Mouse (Mus musculus) MEL (cell line): ENCODE results near the gene Cd247. TPM values are rescaled to one million over a fixed set of nuclear protein-coding genes. Genes with fewer than 3 reads are reported as not detected.

ENCODE experiments used
- DNase-seq: peaks from one replicate; pipeline ENCODE4 v3.0.0; 2011; ENCODE audit warnings: low read depth, low spot score
- H3K27ac ChIP-seq: 2 replicates; pipeline ENCODE4 v1.5.1; 2012; ENCODE audit warnings: low read depth, mild to moderate bottlenecking, control low read depth, low read length, moderate library complexity; ENCODE audit not compliant: control insufficient read depth
- H3K27me3 ChIP-seq, 2 experiments: fragments of 150-350 bp in 1 of 2; sonication (generic) in 1 of 2; 2 replicates each; pipeline ENCODE4 v1.6.1; 2012; ENCODE audit warnings: low read length in 2 of 2, mild to moderate bottlenecking in 2 of 2, improper control_type of control experiment in 1 of 2, moderate library complexity in 1 of 2; ENCODE audit not compliant: insufficient read depth in 2 of 2, control insufficient read depth in 1 of 2
- H3K36me3 ChIP-seq, 2 experiments: 2 replicates each; pipeline ENCODE4 v1.6.1; 2012 to 2014; ENCODE audit warnings: low read length in 2 of 2, improper control_type of control experiment in 1 of 2, inconsistent platforms in 1 of 2, mild to moderate bottlenecking in 1 of 2; ENCODE audit not compliant: insufficient read depth in 2 of 2, control insufficient read depth in 1 of 2
- H3K4me1 ChIP-seq, 2 experiments: fragments of 150-350 bp in 1 of 2; sonication (generic) in 1 of 2; 2 replicates each; pipeline ENCODE4 v1.6.1; 2012; ENCODE audit warnings: low read length in 2 of 2, improper control_type of control experiment in 1 of 2, mild to moderate bottlenecking in 1 of 2; ENCODE audit not compliant: insufficient read depth in 2 of 2, control insufficient read depth in 1 of 2
- H3K4me3 ChIP-seq, 2 experiments: fragments of 150-350 bp in 1 of 2; sonication (generic) in 1 of 2; 2 replicates each; pipeline ENCODE4 v1.5.1; 2012; ENCODE audit warnings: low read depth in 2 of 2, low read length in 2 of 2, mild to moderate bottlenecking in 2 of 2, moderate library complexity in 2 of 2, control low read depth in 1 of 2, improper control_type of control experiment in 1 of 2; ENCODE audit not compliant: control insufficient read depth in 1 of 2, insufficient read depth in 1 of 2
- H3K79me2 ChIP-seq: 2 replicates; pipeline ENCODE4 v1.6.1; 2012; ENCODE audit warnings: mild to moderate bottlenecking, low read length, moderate library complexity; ENCODE audit not compliant: control insufficient read depth, poor library complexity, insufficient read depth
- H3K9ac ChIP-seq: 2 replicates; pipeline ENCODE4 v1.6.1; 2012; ENCODE audit warnings: low read depth, mild to moderate bottlenecking, control low read depth, low read length, moderate library complexity; ENCODE audit not compliant: control insufficient read depth, poor library complexity, severe bottlenecking
- H3K9me3 ChIP-seq: fragments of 150-350 bp; sonication (generic); replicated peaks from 2 replicates; pipeline ENCODE4 v1.6.1; 2012; ENCODE audit warnings: mild to moderate bottlenecking, low read length, improper control_type of control experiment, moderate library complexity; ENCODE audit not compliant: insufficient read depth
- BHLHE40 ChIP-seq: IDR thresholded peaks from 2 replicates; pipeline ENCODE4 v1.6.1; 2012; ENCODE audit warnings: low read depth, mild to moderate bottlenecking, inconsistent platforms, low read length, improper control_type of control experiment, borderline replicate concordance
- CHD1 ChIP-seq: IDR thresholded peaks from 2 replicates; pipeline ENCODE4 v1.6.1; 2012; ENCODE audit warnings: low read depth, mild to moderate bottlenecking, inconsistent platforms, low read length, improper control_type of control experiment
- E2F4 ChIP-seq: IDR thresholded peaks from 2 replicates; pipeline ENCODE4 v1.6.1; 2011; ENCODE audit warnings: low read depth, low read length, improper control_type of control experiment, borderline replicate concordance
- ELF1 ChIP-seq: IDR thresholded peaks from 2 replicates; pipeline ENCODE4 v1.6.1; 2014; ENCODE audit warnings: low read depth, mild to moderate bottlenecking, inconsistent platforms, low read length, improper control_type of control experiment, moderate library complexity
- ETS1 ChIP-seq: IDR thresholded peaks from 2 replicates; pipeline ENCODE4 v1.6.1; 2012; ENCODE audit warnings: low read depth, mild to moderate bottlenecking, inconsistent platforms, low read length, improper control_type of control experiment, moderate library complexity
- GATA1 ChIP-seq: IDR thresholded peaks from 2 replicates; pipeline ENCODE4 v1.6.1; 2011; ENCODE audit warnings: low read depth, low read length, improper control_type of control experiment
- KAT2A ChIP-seq: conservative IDR thresholded peaks from 2 replicates; pipeline ENCODE4 v1.6.1; 2012; ENCODE audit warnings: low read depth, low read length, improper control_type of control experiment, inconsistent platforms
- MEF2A ChIP-seq: IDR thresholded peaks from 2 replicates; pipeline ENCODE4 v1.6.1; 2014; ENCODE audit warnings: low read depth, mild to moderate bottlenecking, inconsistent platforms, low read length, improper control_type of control experiment; ENCODE audit not compliant: poor library complexity, insufficient replicate concordance, severe bottlenecking; ENCODE audit errors: extremely low read depth
- MXI1 ChIP-seq: IDR thresholded peaks from 2 replicates; pipeline ENCODE4 v1.6.1; 2011; ENCODE audit warnings: mild to moderate bottlenecking, low read depth, low read length, improper control_type of control experiment
- MYB ChIP-seq: IDR thresholded peaks from 2 replicates; pipeline ENCODE4 v1.6.1; 2011; ENCODE audit warnings: mild to moderate bottlenecking, low read depth, low read length, improper control_type of control experiment
- MYC ChIP-seq: IDR thresholded peaks from 2 replicates; pipeline ENCODE4 v1.6.1; 2011; ENCODE audit warnings: low read depth, mild to moderate bottlenecking, low read length, improper control_type of control experiment, moderate library complexity
- NELFE ChIP-seq: IDR thresholded peaks from 2 replicates; pipeline ENCODE4 v1.6.1; 2011; ENCODE audit warnings: low read depth, low read length, improper control_type of control experiment
- NRF1 ChIP-seq: IDR thresholded peaks from 2 replicates; pipeline ENCODE4 v1.6.1; 2014; ENCODE audit warnings: low read depth, mild to moderate bottlenecking, inconsistent platforms, low read length, improper control_type of control experiment, moderate library complexity; ENCODE audit not compliant: poor library complexity, insufficient read depth, severe bottlenecking
- POLR2AphosphoS5 ChIP-seq: IDR thresholded peaks from 2 replicates; pipeline ENCODE4 v1.6.1; 2012; ENCODE audit warnings: low read depth, borderline replicate concordance, mild to moderate bottlenecking, inconsistent platforms, low read length, moderate library complexity, mixed read lengths
- RAD21 ChIP-seq: IDR thresholded peaks from 2 replicates; pipeline ENCODE4 v1.6.1; 2011; ENCODE audit warnings: mild to moderate bottlenecking, low read depth, low read length, improper control_type of control experiment
- RCOR1 ChIP-seq: IDR thresholded peaks from 2 replicates; pipeline ENCODE4 v1.6.1; 2012; ENCODE audit warnings: low read depth, mild to moderate bottlenecking, inconsistent platforms, low read length, improper control_type of control experiment
- SIN3A ChIP-seq: IDR thresholded peaks from 2 replicates; pipeline ENCODE4 v1.6.1; 2012; ENCODE audit warnings: low read length, improper control_type of control experiment, inconsistent platforms
- TAL1 ChIP-seq: IDR thresholded peaks from 2 replicates; pipeline ENCODE4 v1.6.1; 2012; ENCODE audit warnings: mild to moderate bottlenecking, inconsistent platforms, low read length, moderate library complexity, mixed read lengths
- TBP ChIP-seq: IDR thresholded peaks from 2 replicates; pipeline ENCODE4 v1.8.0; 2011; ENCODE audit warnings: low read depth, low read length, improper control_type of control experiment
- TCF12 ChIP-seq: IDR thresholded peaks from 2 replicates; pipeline ENCODE4 v1.6.1; 2014; ENCODE audit warnings: low read depth, mild to moderate bottlenecking, inconsistent platforms, low read length, improper control_type of control experiment, moderate library complexity
- USF2 ChIP-seq, 2 experiments: IDR thresholded peaks; 2 replicates each; pipeline ENCODE4 v1.6.1; 2011 to 2012; ENCODE audit warnings: improper control_type of control experiment in 2 of 2, low read length in 2 of 2, borderline replicate concordance in 1 of 2, inconsistent platforms in 1 of 2, low read depth in 1 of 2, mild to moderate bottlenecking in 1 of 2; ENCODE audit not compliant: insufficient read depth in 1 of 2
- ZKSCAN1 ChIP-seq: IDR thresholded peaks from 2 replicates; pipeline ENCODE4 v1.6.1; 2012; ENCODE audit warnings: low read depth, mild to moderate bottlenecking, inconsistent platforms, low read length, improper control_type of control experiment, moderate library complexity
- ZNF384 ChIP-seq: IDR thresholded peaks from 2 replicates; pipeline ENCODE4 v1.6.1; 2012; ENCODE audit warnings: low read depth, mild to moderate bottlenecking, inconsistent platforms, low read length, improper control_type of control experiment
- polyA plus RNA-seq, 2 experiments: library from polyadenylated mRNA; stranded (reverse) in 1 of 2; unstranded in 1 of 2; fragments of >175 nt in 1 of 2; fragments of >200 nt in 1 of 2; gene quantifications; 2 replicates each; pipeline versions ENCODE4 v1.2.1 to v1.2.4; 2012; ENCODE audit warnings: low replicate concordance in 2 of 2, low read depth in 1 of 2; ENCODE audit not compliant: insufficient read length in 2 of 2, insufficient read depth in 1 of 2, missing spikeins in 1 of 2
- total RNA-seq: library from RNA; depleted of rRNA; stranded (reverse); fragments of 300-350 nt; gene quantifications from 2 replicates; pipeline ENCODE4 v1.2.3, GENCODE M21; 2012

Cd247 gene
- total and polyA plus RNA-seq, 3 experiments = 1.3 to 1.7 TPM; not detected in 1

DNA sequence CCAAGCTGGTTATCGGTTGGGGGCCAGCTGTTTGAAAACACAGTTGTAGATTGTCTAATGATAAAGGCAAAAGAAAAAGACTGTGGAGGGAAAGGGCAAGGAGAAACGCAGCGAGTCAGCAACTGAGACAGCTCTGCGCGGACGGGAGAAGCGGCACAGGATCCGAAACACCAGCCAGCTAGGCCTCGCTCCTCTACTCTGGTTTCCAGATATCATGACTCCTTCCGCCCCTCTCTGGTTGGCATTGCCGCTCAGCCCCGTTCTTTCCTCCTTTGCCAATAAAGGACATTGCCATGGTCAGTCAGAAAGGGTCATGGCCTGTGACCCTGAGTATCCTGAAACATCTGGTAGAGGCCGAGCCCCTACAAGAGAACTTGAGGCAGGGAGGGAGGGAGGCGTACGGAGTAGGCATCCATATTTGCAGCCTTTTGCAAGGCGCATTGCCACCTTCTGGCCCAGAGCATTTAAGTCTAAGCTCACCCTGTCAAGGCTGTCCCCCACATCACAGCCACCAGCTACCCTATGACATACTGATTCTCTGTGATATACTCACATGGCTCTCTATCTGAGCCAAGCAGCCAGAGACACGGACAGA lies 682 bp downstream of the Cd247 start:
- H3K4me1 ChIP-seq = no peaks in the 10 kb centered on the region
- H3K9me3 ChIP-seq = no peaks in the 10 kb centered on the region
- TF ChIP-seq ELF1 = no peak
- TF ChIP-seq MEF2A = no peak
- TF ChIP-seq ETS1 = no peak
- TF ChIP-seq TBP = no peak
- TF ChIP-seq ZNF384 = no peak
- no peak for TF ChIP-seq TCF12
- TF ChIP-seq MYC = no peak
- TF ChIP-seq MYB = no peak
- no peak for TF ChIP-seq RCOR1
- TF ChIP-seq ZKSCAN1 = no peak
- no peaks in the 10 kb centered on the region for H3K79me2 ChIP-seq
- no peak for DNase-seq
- H3K4me3 ChIP-seq = no peak overlapping the region
- H3K27me3 ChIP-seq = no peaks in the 10 kb centered on the region
- H3K36me3 ChIP-seq = no peaks in the 10 kb centered on the region
- no peak overlapping the region for H3K27ac ChIP-seq
- no peak overlapping the region for H3K9ac ChIP-seq

DNA sequence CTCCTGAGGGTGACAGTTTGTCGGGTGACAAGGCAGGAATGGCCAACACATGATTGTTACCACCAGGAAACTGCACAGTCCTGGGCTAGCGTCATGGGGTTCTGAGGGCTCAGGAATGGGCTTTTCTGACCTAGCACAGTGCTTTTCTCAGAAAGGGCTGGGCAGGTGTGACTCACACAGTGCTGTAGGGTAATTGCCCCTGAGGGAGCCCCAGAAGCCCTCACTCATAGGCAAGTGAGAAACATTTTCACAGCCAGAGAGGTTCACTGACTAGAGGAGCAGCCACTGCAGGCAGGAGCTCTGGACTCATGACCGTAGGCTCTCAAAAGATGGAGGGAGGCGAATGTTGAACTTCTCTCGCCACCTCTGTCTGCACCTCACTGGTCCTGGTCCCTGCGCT lies 1.5 kb downstream of the Cd247 start:
- no peak overlapping the region for H3K4me3 ChIP-seq
- no peak for TF ChIP-seq USF2 (IDR thresholded peaks at IDR 0.05; ENCODE audit: borderline replicate concordance in 1 of 2, insufficient read depth in 1 of 2, low read depth in 1 of 2, low read length in 2 of 2)
- TF ChIP-seq NRF1 = no peak
- TF ChIP-seq MEF2A = no peak
- no peak for TF ChIP-seq MXI1
- TF ChIP-seq NELFE = no peak
- TF ChIP-seq ETS1 = no peak
- no peak for TF ChIP-seq CHD1
- TF ChIP-seq RAD21 = no peak
- no peak for TF ChIP-seq BHLHE40
- TF ChIP-seq SIN3A = no peak
- no peak for TF ChIP-seq E2F4
- no peak for TF ChIP-seq TAL1
- no peak for TF ChIP-seq GATA1
- no peak for TF ChIP-seq KAT2A
- TF ChIP-seq POLR2AphosphoS5 = no peak
- no peak for TF ChIP-seq RCOR1
- H3K9ac ChIP-seq = no peak overlapping the region
- H3K36me3 ChIP-seq = no peaks in the 10 kb centered on the region
- H3K27ac ChIP-seq = no peak overlapping the region
- H3K27me3 ChIP-seq = no peaks in the 10 kb centered on the region
- H3K9me3 ChIP-seq = no peaks in the 10 kb centered on the region
- DNase-seq = no peak
- no peaks in the 10 kb centered on the region for H3K79me2 ChIP-seq
- H3K4me1 ChIP-seq = no peaks in the 10 kb centered on the region
